Mouse (Mus musculus): ENCODE results near the gene Klhdc8b. TPM values are rescaled to one million over a fixed set of nuclear protein-coding genes. Genes with fewer than 3 reads are reported as not detected.

Klhdc8b gene
- polyA plus RNA-seq, 1 experiment from 2014 or later: 37.2 TPM

DNA sequence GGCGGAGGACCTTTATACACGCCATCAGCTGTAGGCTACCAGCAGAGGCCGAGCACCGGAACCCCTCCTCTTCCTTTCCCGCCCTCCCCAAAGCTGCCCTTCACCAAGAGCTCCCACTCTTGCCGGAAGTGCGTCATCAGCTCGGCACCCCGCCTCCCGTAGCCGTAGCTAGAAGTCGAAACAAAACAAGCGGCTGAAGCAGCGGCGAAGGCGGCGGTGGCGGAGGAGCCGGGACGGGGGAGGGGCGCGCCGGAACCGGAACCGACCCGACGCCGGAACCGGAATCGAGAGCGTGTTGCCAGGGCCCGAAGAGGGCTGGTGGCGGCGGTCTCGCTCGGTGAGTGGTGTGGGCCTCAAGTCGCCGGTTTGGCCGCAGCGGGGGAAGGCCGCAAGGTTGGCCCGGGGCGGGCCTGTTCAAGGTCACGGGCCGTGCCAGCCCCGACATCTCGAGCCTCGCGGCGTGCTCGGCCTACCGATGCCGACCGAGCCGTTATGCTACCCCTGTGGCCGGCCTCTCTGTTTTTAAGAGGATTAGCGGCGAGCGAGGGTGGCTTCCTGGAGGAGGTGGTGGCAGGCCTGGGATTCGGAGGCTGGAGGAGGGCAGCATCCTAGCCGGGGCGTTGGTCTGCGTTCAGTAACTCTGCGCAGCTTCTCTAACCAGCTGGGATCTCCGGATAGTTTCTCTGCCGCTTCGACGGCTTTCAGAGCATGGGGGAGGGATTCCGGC lies 29.3 kb upstream of the Klhdc8b start, which contains the start of gene Usp19:
Usp19 (plus strand) TSS at position 44 of the 727 bp plus-strand sequence.
- Histone ChIP-seq H3K9me3 (ENCODE audit: control insufficient read depth, low read length) (no peaks in the 10 kb centered on the region), H3K4me1 (replicated peaks; ENCODE audit: control insufficient read depth, insufficient read depth) (peaks cover 4% of the 10 kb centered on the region; the same call in 1 of the 2 replicates), H3K9ac (ENCODE audit: low read length) (peak within 1 kb of the TSS; percentile 96), H3K27ac (replicated peaks) (peak within 1 kb of the TSS; percentile 99), H3K4me3 (ENCODE audit: low read depth, low read length) (peak within 1 kb of the TSS; percentile 96), H3K27me3 (ENCODE audit: control insufficient read depth, insufficient read depth, low read length) (no peaks in the 10 kb centered on the region), H3K36me3 (ENCODE audit: control insufficient read depth, insufficient read depth, low read length) (peaks cover 39% of the 10 kb centered on the region), H3K4me2 (replicated peaks; ENCODE audit: low read depth) (peak within 1 kb of the TSS; percentile 84)
- under 1% methylated on average over 67 of the region's 69 CpGs for WGBS
- ATAC-seq (ENCODE audit: low FRiP score, low TSS enrichment): peak; percentile 94
- DNase-seq (ENCODE audit: low spot score): peak; percentile 97
- peak; percentile 96 for TF ChIP-seq EP300 (optimal IDR thresholded peaks at IDR 0.05)
- TF ChIP-seq CTCF (IDR thresholded peaks at IDR 0.05; ENCODE audit: low read depth): peak; percentile 27; the same call in 1 of the 2 replicates

DNA sequence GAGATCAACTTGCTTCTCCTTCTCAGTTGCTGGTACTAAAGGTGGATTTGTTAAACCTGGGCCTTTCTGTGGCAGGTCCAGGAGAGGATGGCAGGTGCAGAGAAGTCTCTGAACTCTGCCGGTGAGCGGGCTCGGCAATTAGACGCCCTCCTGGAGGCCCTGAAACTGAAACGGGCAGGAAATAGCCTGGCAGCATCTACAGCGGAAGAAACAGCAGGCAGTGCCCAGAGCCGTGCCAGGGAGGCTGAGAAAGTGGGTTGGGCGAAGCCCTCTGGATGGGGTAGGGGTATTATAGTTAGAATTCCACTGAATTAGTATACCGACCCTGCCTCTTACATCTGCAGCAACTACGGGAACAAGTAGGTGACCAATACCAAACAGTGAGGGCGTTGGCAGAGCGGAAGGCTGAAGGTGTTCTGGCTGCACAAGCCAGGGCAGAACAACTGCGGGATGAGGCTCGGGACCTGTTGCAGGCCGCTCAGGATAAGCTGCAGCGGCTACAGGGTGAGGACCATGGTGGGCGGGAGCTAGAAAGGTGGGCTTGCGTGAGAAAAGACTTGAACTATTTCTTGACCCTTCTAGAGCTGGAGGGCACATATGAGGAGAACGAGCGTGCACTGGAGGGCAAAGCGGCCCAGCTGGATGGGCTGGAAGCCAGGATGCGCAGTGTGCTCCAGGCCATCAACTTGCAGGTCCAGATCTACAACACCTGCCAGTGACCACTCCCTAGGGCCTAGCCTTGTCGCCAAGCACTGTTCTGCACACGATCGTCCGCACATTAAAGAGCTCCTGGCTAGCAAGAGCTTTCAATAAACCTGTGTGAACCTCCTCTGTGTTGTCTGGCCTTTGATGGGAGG lies 28.5 kb upstream of the Klhdc8b start:
- Histone ChIP-seq H3K27me3 (ENCODE audit: control insufficient read depth, insufficient read depth, low read length) (no peaks in the 10 kb centered on the region), H3K36me3 (ENCODE audit: control insufficient read depth, insufficient read depth, low read length) (peaks cover 37% of the 10 kb centered on the region), H3K4me3 (ENCODE audit: low read depth, low read length) (peak overlapping the region; percentile 96), H3K9ac (ENCODE audit: low read length) (peak overlapping the region; percentile 96), H3K9me3 (ENCODE audit: control insufficient read depth, low read length) (no peaks in the 10 kb centered on the region), H3K4me1 (replicated peaks; ENCODE audit: control insufficient read depth, insufficient read depth) (peaks cover 4% of the 10 kb centered on the region; the same call in 1 of the 2 replicates), H3K27ac (replicated peaks) (peak overlapping the region; percentile 99), H3K4me2 (replicated peaks; ENCODE audit: low read depth) (peak overlapping the region; percentile 84)
- no peak; the same call in 1 of the 2 replicates for ATAC-seq (ENCODE audit: low FRiP score, low TSS enrichment)
- TF ChIP-seq EP300 (optimal IDR thresholded peaks at IDR 0.05): no peak
- TF ChIP-seq CTCF (IDR thresholded peaks at IDR 0.05; ENCODE audit: low read depth): no peak
- WGBS: 54% methylated on average over 26 of the region's 26 CpGs
- no peak for DNase-seq (ENCODE audit: low spot score)

- H3K4me1 ChIP-seq (replicated peaks; ENCODE audit: control insufficient read depth, insufficient read depth): peaks cover 4% of the 10 kb centered on the region; the same call in 1 of the 2 replicates
- H3K4me3 ChIP-seq (ENCODE audit: low read depth, low read length): no peak overlapping the region
- H3K4me2 ChIP-seq (replicated peaks; ENCODE audit: low read depth): no peak overlapping the region
- ATAC-seq (ENCODE audit: low FRiP score, low TSS enrichment): no peak
- peak overlapping the region; percentile 99; the same call in 1 of the 2 replicates for H3K27ac ChIP-seq (replicated peaks)
- no peak overlapping the region for H3K9ac ChIP-seq (ENCODE audit: low read length)
- TF ChIP-seq EP300 (optimal IDR thresholded peaks at IDR 0.05) (no peak), CTCF (IDR thresholded peaks at IDR 0.05; ENCODE audit: low read depth) (no peak)
- no peak for DNase-seq (ENCODE audit: low spot score)
- 96% methylated on average over 20 of the region's 20 CpGs for WGBS
- H3K36me3 ChIP-seq (ENCODE audit: control insufficient read depth, insufficient read depth, low read length): peaks cover 36% of the 10 kb centered on the region
- no peaks in the 10 kb centered on the region for H3K27me3 ChIP-seq (ENCODE audit: control insufficient read depth, insufficient read depth, low read length)
- H3K9me3 ChIP-seq (ENCODE audit: control insufficient read depth, low read length): no peaks in the 10 kb centered on the region
These were observed 27.8 kb upstream of the Klhdc8b start for GRCm38 (mm10) chr9:108489215-108489614.

GRCm38 (mm10) chr9:108488403-108488802 lies 27.0 kb upstream of the Klhdc8b start:
- peaks cover 32% of the 10 kb centered on the region for H3K36me3 ChIP-seq (ENCODE audit: control insufficient read depth, insufficient read depth, low read length)
- peaks cover 4% of the 10 kb centered on the region; the same call in 1 of the 2 replicates for H3K4me1 ChIP-seq (replicated peaks; ENCODE audit: control insufficient read depth, insufficient read depth)
- ATAC-seq (ENCODE audit: low FRiP score, low TSS enrichment): no peak
- no peak for DNase-seq (ENCODE audit: low spot score)
- no peak overlapping the region for H3K4me3 ChIP-seq (ENCODE audit: low read depth, low read length)
- no peak overlapping the region for H3K27ac ChIP-seq (replicated peaks)
- WGBS: 93% methylated on average over 12 of the region's 17 CpGs
- no peak overlapping the region for H3K4me2 ChIP-seq (replicated peaks; ENCODE audit: low read depth)
- TF ChIP-seq EP300 (optimal IDR thresholded peaks at IDR 0.05) (no peak), CTCF (IDR thresholded peaks at IDR 0.05; ENCODE audit: low read depth) (no peak)
- H3K27me3 ChIP-seq (ENCODE audit: control insufficient read depth, insufficient read depth, low read length): no peaks in the 10 kb centered on the region
- H3K9me3 ChIP-seq (ENCODE audit: control insufficient read depth, low read length): no peaks in the 10 kb centered on the region
- no peak overlapping the region for H3K9ac ChIP-seq (ENCODE audit: low read length)

DNA sequence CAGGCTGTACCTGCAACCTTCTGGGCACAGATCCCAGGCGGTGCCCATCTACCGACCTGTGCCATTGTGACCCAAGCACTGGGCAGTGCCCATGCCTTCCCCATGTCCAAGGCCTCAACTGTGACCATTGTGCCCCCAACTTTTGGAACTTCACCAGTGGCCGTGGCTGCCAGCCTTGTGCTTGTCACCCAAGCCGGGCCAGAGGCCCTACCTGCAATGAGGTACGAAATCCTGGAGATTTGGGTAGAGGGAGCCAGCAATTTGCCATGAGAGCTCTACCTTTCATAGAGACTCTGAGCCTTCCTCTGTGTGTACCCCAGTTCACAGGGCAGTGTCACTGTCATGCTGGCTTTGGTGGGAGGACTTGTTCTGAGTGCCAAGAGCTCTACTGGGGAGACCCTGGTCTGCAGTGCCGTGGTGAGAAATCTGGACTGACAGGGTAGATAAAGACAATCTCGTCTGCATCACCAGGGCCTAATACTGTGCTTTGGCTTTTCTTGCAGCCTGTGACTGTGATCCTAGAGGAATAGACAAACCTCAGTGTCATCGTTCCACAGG lies 25.7 kb upstream of the Klhdc8b start:
- H3K27me3 ChIP-seq (ENCODE audit: control insufficient read depth, insufficient read depth, low read length): no peaks in the 10 kb centered on the region
- TF ChIP-seq EP300 (optimal IDR thresholded peaks at IDR 0.05): no peak
- TF ChIP-seq CTCF (IDR thresholded peaks at IDR 0.05; ENCODE audit: low read depth): no peak
- no peaks in the 10 kb centered on the region for H3K9me3 ChIP-seq (ENCODE audit: control insufficient read depth, low read length)
- DNase-seq (ENCODE audit: low spot score) (no peak), ATAC-seq (ENCODE audit: low FRiP score, low TSS enrichment) (no peak)
- H3K4me3 ChIP-seq (ENCODE audit: low read depth, low read length): no peak overlapping the region
- no peak overlapping the region for H3K9ac ChIP-seq (ENCODE audit: low read length)
- 91% methylated on average over 8 of the region's 8 CpGs for WGBS
- H3K4me1 ChIP-seq (replicated peaks; ENCODE audit: control insufficient read depth, insufficient read depth): peaks cover 3% of the 10 kb centered on the region; the same call in 1 of the 2 replicates
- H3K27ac ChIP-seq (replicated peaks): no peak overlapping the region
- H3K36me3 ChIP-seq (ENCODE audit: control insufficient read depth, insufficient read depth, low read length): peaks cover 32% of the 10 kb centered on the region
- no peak overlapping the region for H3K4me2 ChIP-seq (replicated peaks; ENCODE audit: low read depth)

Data from stomach, postnatal 0 days (tissue).